Mouse (Mus musculus) midbrain, embryonic 11.5 days (tissue): ENCODE results near the gene Ago3. TPM values are rescaled to one million over a fixed set of nuclear protein-coding genes. Genes with fewer than 3 reads are reported as not detected.

Source experiments
- ATAC-seq: fragments of 200-750 bp; cut with Nextera tagmentation; 2 replicates; pipeline ENCODE4 v1.8.0; 2017; ENCODE audit warnings: moderate TSS enrichment, moderate library complexity; ENCODE audit not compliant: low FRiP score
- DNase-seq: peaks from one replicate; pipeline ENCODE4 v3.0.0; 2015; ENCODE audit warnings: low spot score; ENCODE audit errors: missing footprints
- H3K27ac ChIP-seq: fragments of 300-500 bp; sonication (generic); 2 replicates; pipeline ENCODE4 v1.5.1; 2014; ENCODE audit warnings: low read depth, low read length
- H3K27me3 ChIP-seq: fragments of 300-500 bp; sonication (generic); 2 replicates; pipeline ENCODE4 v1.6.1; 2014; ENCODE audit warnings: mild to moderate bottlenecking, low read length, moderate library complexity, mixed read lengths; ENCODE audit not compliant: control insufficient read depth, insufficient read depth
- H3K36me3 ChIP-seq: fragments of 300-500 bp; sonication (generic); 2 replicates; pipeline ENCODE4 v1.6.1; 2014; ENCODE audit warnings: mild to moderate bottlenecking, low read length, moderate library complexity, mixed read lengths; ENCODE audit not compliant: control insufficient read depth, insufficient read depth
- H3K4me1 ChIP-seq: fragments of 300-500 bp; sonication (generic); 2 replicates; pipeline ENCODE4 v1.6.1; 2014; ENCODE audit warnings: low read length; ENCODE audit not compliant: control insufficient read depth, insufficient read depth
- H3K4me2 ChIP-seq: fragments of 300-500 bp; sonication (generic); 2 replicates; pipeline ENCODE4 v1.6.1; 2014; ENCODE audit warnings: mild to moderate bottlenecking, moderate library complexity
- H3K4me3 ChIP-seq: fragments of 300-500 bp; sonication (generic); 2 replicates; pipeline ENCODE4 v1.5.1; 2014; ENCODE audit warnings: low read depth, low read length
- H3K9ac ChIP-seq: fragments of 300-500 bp; sonication (generic); 2 replicates; pipeline ENCODE4 v1.6.1; 2014; ENCODE audit warnings: low read length
- H3K9me3 ChIP-seq: fragments of 300-500 bp; sonication (generic); 2 replicates; pipeline ENCODE4 v1.6.1; 2016; ENCODE audit warnings: low read length; ENCODE audit not compliant: control insufficient read depth
- WGBS: fragments of 180-500 bp; shearing (Covaris S2); extraction: QIAGEN DNeasy Blood & Tissue Kit; methylation state at CpG from one replicate; pipeline ENCODE4 v1.1.7; 2014; 5-methylcytosine and 5-hydroxymethylcytosine counted together
- polyA plus RNA-seq: library from polyadenylated mRNA; unstranded; fragments of >200 nt; fragmentation: Nextera tagmentation; extraction: Ambion mirVana; gene quantifications from 2 replicates; pipeline ENCODE4 v1.2.1, GENCODE M21; 2014

The Ago3 gene
- polyA plus RNA-seq, 1 experiment from 2014 or later: 13.3 TPM

- Histone ChIP-seq H3K36me3 (peaks cover 4% of the 10 kb centered on the region; the same call in 1 of the 2 replicates), H3K4me2 (peak overlapping the region; percentile 74), H3K27me3 (no peaks in the 10 kb centered on the region), H3K27ac (peak overlapping the region; percentile 94), H3K9me3 (no peaks in the 10 kb centered on the region), H3K9ac (peak overlapping the region; percentile 61), H3K4me3 (peak overlapping the region; percentile 95), H3K4me1 (peaks cover 33% of the 10 kb centered on the region)
- peak; percentile 94 for DNase-seq
- no peak for ATAC-seq
- WGBS: 3% methylated on average over 2 of the region's 2 CpGs
Measured at GRCm38 (mm10) chr4:126464892-126465235, 35.5 kb upstream of the Ago3 start.

DNA sequence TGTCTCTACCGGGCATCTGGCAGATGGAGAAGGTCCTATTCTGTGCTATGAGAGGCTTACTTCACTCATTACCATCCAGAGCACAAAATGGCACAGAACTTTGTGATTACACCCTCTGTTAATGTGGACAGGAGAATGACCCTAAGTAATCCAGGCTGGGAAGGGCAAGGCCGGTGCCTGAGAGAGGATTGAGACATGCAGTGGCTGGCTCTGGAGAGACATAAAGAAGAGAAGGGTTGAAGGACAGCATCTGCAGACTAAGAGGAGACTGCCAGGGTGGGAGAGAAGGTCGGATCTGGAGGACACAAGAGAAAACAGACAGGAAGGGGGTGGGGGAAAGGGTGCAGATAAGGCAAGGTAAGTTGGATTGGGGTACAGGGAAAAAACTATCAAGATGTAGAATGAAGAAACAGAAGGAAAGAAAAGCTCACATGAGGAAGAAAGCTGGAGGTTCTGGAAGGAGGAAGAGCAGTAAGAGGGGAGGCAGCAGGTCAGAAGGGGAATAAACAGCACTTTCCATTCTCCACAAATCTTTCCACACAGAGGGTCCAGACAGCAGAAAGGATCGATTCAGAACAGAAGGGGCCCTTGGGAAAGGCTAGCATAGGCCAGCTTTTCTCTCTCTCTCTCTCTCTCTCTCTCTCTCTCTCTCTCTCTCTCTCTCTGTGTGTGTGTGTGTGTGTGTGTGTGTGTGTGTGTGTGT lies 35.0 kb upstream of the Ago3 start:
- 17% methylated on average over 4 of the region's 4 CpGs for WGBS

DNA sequence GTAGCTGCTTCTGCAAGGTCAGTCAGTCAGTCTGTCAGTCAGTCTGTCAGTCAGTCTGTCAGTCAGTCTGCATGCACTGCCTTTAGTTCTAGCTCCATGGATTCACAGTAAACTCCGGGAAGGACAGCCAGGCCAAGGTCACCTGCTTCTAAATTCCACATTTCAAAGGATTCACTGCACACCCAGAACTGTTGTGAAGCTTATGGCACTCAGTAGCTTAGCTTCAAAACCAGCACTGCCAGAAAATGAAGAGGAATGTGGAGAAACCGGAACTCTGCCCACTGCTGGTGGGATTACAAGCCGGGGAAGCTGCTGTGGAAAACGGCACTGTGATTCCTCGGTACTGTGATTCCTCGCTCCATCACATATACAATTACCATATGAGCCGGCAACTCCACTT lies 26.1 kb upstream of the Ago3 start:
- no peak overlapping the region for H3K4me3 ChIP-seq

More for the DNA sequence above, 35.0 kb upstream of the Ago3 start:
- DNase-seq (peak; percentile 87), ATAC-seq (no peak)
- H3K9ac ChIP-seq: peak overlapping the region; percentile 61
- peak overlapping the region; percentile 74 for H3K4me2 ChIP-seq
- H3K4me1 ChIP-seq: peaks cover 33% of the 10 kb centered on the region
- peaks cover 7% of the 10 kb centered on the region; the same call in 1 of the 2 replicates for H3K36me3 ChIP-seq
- peak overlapping the region; percentile 95 for H3K4me3 ChIP-seq
- peak overlapping the region; percentile 94 for H3K27ac ChIP-seq
- no peaks in the 10 kb centered on the region for H3K27me3 ChIP-seq
- H3K9me3 ChIP-seq: no peaks in the 10 kb centered on the region

GRCm38 (mm10) chr4:126454547-126455254 lies 25.3 kb upstream of the Ago3 start:
- DNase-seq (no peak), ATAC-seq (no peak)
- Histone ChIP-seq H3K27ac (no peak overlapping the region), H3K4me2 (no peak overlapping the region), H3K4me1 (no peaks in the 10 kb centered on the region), H3K36me3 (peaks cover 57% of the 10 kb centered on the region), H3K9ac (no peak overlapping the region), H3K27me3 (no peaks in the 10 kb centered on the region), H3K9me3 (no peaks in the 10 kb centered on the region), H3K4me3 (no peak overlapping the region)
- WGBS: 94% methylated on average over 5 of the region's 5 CpGs

More for the DNA sequence above, 26.1 kb upstream of the Ago3 start:
- DNase-seq: no peak
- no peak overlapping the region for H3K9ac ChIP-seq
- no peaks in the 10 kb centered on the region for H3K9me3 ChIP-seq
- H3K4me1 ChIP-seq: no peaks in the 10 kb centered on the region
- H3K27me3 ChIP-seq: no peaks in the 10 kb centered on the region
- H3K36me3 ChIP-seq: peaks cover 62% of the 10 kb centered on the region
- 91% methylated on average over 7 of the region's 7 CpGs for WGBS
- H3K4me2 ChIP-seq: no peak overlapping the region
- ATAC-seq: no peak
- no peak overlapping the region for H3K27ac ChIP-seq

DNA sequence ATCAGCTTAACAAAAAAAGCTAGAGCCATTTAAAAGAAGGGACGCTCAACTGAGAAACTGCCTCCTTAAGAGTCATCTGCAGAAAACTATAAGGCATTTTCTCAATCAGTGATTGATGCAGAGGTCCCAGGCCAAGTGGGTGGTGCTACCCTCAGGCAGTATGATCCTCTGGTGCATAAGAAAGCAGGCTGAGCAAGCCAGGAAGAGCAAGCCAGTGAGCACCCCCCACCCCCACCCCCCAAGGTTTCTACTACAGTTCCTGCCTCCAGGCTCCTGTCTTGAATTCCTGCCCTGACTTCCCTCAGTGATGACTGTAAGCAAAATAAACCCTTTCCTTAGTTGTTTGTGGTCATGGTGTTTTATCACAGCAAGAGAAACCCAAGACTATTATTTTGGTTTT lies 20.9 kb upstream of the Ago3 start:
- Histone ChIP-seq H3K27me3 (no peaks in the 10 kb centered on the region), H3K36me3 (peaks cover 49% of the 10 kb centered on the region), H3K4me3 (no peak overlapping the region), H3K4me2 (no peak overlapping the region), H3K9ac (no peak overlapping the region), H3K4me1 (no peaks in the 10 kb centered on the region), H3K9me3 (no peaks in the 10 kb centered on the region), H3K27ac (no peak overlapping the region)
- ATAC-seq: no peak
- no peak for DNase-seq
- WGBS: 87% methylated on average over 1 of the region's 1 CpGs

GRCm38 (mm10) chr4:126447126-126447525 lies 17.8 kb upstream of the Ago3 start:
- Histone ChIP-seq H3K4me2 (no peak overlapping the region), H3K36me3 (peaks cover 36% of the 10 kb centered on the region), H3K4me3 (no peak overlapping the region), H3K27me3 (no peaks in the 10 kb centered on the region), H3K4me1 (no peaks in the 10 kb centered on the region), H3K9me3 (no peaks in the 10 kb centered on the region), H3K9ac (no peak overlapping the region), H3K27ac (no peak overlapping the region)
- 92% methylated on average over 7 of the region's 7 CpGs for WGBS
- no peak for DNase-seq
- no peak for ATAC-seq

DNA sequence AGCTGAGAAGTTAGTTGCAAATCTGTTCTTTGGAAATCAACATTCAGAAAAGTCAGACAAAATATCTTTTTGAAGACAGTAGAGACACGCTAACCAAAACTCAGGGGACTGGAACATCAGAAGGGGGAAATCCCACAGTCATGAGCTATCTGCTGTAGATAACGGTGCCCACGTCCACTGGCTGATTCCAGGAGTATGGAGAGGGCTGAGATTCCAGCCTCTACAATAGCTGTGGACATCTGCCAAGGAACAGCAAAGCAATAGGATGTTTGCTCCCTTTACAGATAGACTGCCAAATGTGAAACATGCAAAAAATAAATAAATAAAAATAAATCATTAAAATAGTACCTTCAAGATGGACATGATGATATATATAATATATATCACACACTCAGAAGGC lies 15.2 kb upstream of the Ago3 start:
- Histone ChIP-seq H3K36me3 (peaks cover 49% of the 10 kb centered on the region), H3K27me3 (no peaks in the 10 kb centered on the region), H3K27ac (no peak overlapping the region), H3K4me2 (no peak overlapping the region), H3K4me1 (no peaks in the 10 kb centered on the region), H3K4me3 (no peak overlapping the region), H3K9ac (no peak overlapping the region), H3K9me3 (no peaks in the 10 kb centered on the region)
- WGBS: 91% methylated on average over 3 of the region's 3 CpGs
- ATAC-seq (no peak), DNase-seq (no peak)

- ATAC-seq (no peak), DNase-seq (no peak)
- Histone ChIP-seq H3K9me3 (no peaks in the 10 kb centered on the region), H3K9ac (no peak overlapping the region), H3K4me1 (no peaks in the 10 kb centered on the region), H3K27me3 (no peaks in the 10 kb centered on the region), H3K4me2 (no peak overlapping the region), H3K27ac (no peak overlapping the region), H3K4me3 (no peak overlapping the region), H3K36me3 (peaks cover 45% of the 10 kb centered on the region)
- 80% methylated on average over 5 of the region's 5 CpGs for WGBS
Measured at GRCm38 (mm10) chr4:126438261-126438660, 8.9 kb upstream of the Ago3 start.

DNA sequence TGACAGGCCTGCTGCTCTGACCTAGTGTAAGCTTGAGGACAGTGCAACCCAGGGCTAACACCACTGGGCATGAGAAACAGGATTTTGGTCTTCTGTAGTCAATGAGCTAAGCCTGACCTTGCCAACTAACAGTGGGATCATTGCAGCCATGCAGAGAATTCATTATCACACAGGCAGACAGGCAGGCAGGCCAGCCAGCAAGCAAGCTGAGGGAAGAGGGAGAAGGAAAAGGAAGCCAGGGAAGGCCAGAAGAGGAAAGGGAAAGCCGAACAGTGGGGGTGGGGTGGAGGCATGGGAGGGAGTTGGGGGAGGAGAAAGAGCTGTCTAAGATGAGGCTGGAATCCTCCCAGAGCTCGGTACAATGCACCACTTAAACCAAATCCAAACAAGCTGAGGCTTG lies 6.9 kb upstream of the Ago3 start:
- DNase-seq: peak; percentile 33
- no peak overlapping the region for H3K4me2 ChIP-seq
- ATAC-seq: no peak
- no peaks in the 10 kb centered on the region for H3K4me1 ChIP-seq
- no peak overlapping the region for H3K4me3 ChIP-seq
- H3K9ac ChIP-seq: no peak overlapping the region
- H3K36me3 ChIP-seq: peaks cover 28% of the 10 kb centered on the region
- WGBS: 65% methylated on average over 2 of the region's 2 CpGs
- H3K27me3 ChIP-seq: no peaks in the 10 kb centered on the region
- no peaks in the 10 kb centered on the region for H3K9me3 ChIP-seq
- no peak overlapping the region for H3K27ac ChIP-seq
